Mouse (Mus musculus): ENCODE measurements around the gene Mesp2.

DNA sequence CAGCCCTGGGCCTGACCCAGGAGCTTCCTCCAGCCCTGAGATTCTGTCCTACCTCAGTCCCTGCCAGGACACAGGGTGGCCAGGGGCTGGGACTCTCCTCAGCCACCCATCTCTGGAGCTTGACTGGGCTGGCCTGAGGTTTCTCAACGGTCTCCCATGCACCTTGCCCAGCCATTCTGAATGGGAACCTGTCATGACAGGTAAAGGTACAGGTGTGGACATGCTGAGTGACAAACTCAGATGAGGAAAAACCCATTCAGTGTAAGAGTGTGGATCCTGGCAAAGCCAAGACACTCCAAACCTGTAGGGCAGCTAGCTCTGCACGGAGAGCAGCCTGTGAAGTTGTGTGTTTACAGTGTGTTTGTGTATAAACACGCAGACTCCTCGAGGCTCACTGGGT, 10.2 kb upstream of the Mesp2 start:
- no peak for TF ChIP-seq CTCF (IDR thresholded peaks at IDR 0.05; ENCODE audit: borderline replicate concordance, control insufficient read depth, extremely low read depth, insufficient read depth, low read length, poor library complexity)
- TF ChIP-seq POLR2A (IDR thresholded peaks at IDR 0.05; ENCODE audit: control insufficient read depth, extremely low read depth, insufficient read depth, low read length, poor library complexity), result no peak

Data from thymus, adult 2 months (tissue).